Mouse (Mus musculus) erythroid progenitor cell, adult 5-6 weeks (primary cell): Measurements from ENCODE around the gene Actb. TPM values are rescaled to one million over a fixed set of nuclear protein-coding genes. Genes with fewer than 3 reads are reported as not detected.
"Not testable (repeated sequence)": the region's sequence is repeated elsewhere in the genome, so short reads cannot be mapped to it uniquely, and the experiment has no call there.

Experiments
- ATAC-seq: replicated peaks from 2 replicates; pipeline ENCODE4 v1.8.0; 2016; ENCODE audit warnings: moderate number of reproducible peaks, mild to moderate bottlenecking, moderate TSS enrichment, inconsistent platforms; ENCODE audit not compliant: poor library complexity, low FRiP score, severe bottlenecking
- total RNA-seq, 2 experiments: library from RNA; stranded (forward) in 1 of 2; stranded (reverse) in 1 of 2; fragments of 150-400 nt in 1 of 2; fragments of 186-747, 209-891 nt in 1 of 2; gene quantifications; 2 replicates each; pipeline versions ENCODE4 v1.2.3 to v1.2.4; 2015 to 2017; ENCODE audit warnings: low replicate concordance in 2 of 2

Actb gene
- total RNA-seq, 2 experiments from 2014 or later = 1,509 to 5,552 TPM

DNA sequence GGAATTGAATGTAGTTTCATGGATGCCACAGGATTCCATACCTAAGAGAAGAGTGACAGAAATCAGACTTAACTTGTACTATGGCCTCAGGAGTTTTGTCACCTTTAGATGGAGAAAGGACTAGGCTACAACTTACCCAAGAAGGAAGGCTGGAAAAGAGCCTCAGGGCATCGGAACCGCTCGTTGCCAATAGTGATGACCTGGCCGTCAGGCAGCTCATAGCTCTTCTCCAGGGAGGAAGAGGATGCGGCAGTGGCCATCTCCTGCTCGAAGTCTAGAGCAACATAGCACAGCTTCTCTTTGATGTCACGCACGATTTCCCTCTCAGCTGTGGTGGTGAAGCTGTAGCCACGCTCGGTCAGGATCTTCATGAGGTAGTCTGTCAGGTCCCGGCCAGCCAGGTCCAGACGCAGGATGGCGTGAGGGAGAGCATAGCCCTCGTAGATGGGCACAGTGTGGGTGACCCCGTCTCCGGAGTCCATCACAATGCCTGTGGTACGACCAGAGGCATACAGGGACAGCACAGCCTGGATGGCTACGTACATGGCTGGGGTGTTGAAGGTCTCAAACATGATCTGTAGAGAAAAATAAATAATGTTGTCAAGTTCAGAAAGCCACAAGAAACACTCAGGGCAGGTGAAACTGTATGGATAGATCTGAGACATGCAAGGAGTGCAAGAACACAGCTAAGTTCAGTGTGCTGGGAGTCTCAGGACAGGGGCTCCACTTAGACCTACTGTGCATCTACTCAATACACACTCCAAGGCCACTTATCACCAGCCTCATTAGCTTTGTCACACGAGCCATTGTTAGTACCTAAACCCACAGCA lies 2.1 kb downstream of the Actb start:
- ATAC-seq = no peak

GRCm38 (mm10) chr5:142903470-142904207 lies 2.9 kb downstream of the Actb start:
- ATAC-seq = no peak

DNA sequence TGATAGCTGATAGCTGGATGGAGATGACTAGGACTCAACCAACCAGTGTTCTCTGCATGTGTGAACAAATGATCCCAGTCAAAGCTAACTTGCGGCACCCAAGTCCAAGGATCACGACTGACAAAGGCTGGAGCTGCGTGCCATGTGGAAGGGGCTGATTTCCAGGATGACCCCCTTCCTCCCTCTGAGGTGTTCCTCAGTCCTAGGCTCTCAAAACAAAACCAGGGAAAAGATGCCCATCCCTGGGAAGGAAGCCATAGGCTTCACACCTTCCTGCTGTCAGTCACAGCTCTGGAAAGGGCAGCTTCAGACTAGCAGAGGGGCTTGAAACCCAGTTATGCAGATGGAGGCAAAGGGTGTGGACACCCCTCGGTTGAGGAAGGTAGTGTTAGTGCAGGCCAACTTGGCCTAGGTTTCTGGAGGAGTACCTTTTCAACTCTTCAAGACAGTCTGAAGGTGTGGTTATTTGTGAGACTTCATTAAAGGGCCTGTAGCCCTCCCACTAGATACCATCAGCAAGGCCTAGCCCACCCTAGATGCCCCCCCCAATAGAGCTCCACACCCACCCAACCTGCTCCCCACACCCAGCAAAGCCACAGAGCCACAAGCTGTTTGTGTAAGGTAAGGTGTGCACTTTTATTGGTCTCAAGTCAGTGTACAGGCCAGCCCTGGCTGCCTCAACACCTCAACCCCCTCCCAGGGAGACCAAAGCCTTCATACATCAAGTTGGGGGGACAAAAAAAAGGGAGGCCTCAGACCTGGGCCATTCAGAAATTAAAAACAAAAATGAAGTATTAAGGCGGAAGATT lies 3.8 kb downstream of the Actb start:
- no peak for ATAC-seq

DNA sequence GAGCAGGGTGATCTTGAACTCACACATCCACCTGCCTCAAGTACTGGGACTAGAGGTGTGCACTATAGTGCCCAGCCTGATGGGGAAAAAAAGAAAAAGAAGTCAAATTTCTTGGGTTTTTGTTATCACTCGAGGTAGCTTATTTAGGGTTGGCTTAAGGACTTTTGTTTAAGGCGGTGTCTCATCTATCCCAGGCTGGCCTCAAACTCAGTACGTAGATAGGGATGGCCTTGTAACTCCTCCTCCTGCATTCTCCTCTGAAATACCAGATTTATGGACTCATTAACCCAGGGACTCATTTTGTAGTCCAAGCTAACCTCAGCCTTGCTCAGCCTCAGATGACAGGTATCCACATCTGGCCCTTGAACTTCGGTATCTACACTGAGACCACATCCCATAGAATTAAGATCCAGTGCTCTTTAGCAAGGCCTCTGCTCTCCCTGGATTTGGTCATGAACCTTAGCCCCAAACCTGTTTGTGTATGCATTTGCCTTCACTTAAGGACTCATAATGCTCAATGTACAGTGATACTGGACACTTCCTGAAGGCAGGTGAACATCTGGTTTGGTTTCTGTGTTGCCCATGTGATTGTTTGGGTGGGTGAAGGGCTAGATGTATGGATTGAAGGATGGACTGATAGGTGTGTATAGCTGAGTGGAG lies 4.6 kb downstream of the Actb start:
- ATAC-seq = no peak

DNA sequence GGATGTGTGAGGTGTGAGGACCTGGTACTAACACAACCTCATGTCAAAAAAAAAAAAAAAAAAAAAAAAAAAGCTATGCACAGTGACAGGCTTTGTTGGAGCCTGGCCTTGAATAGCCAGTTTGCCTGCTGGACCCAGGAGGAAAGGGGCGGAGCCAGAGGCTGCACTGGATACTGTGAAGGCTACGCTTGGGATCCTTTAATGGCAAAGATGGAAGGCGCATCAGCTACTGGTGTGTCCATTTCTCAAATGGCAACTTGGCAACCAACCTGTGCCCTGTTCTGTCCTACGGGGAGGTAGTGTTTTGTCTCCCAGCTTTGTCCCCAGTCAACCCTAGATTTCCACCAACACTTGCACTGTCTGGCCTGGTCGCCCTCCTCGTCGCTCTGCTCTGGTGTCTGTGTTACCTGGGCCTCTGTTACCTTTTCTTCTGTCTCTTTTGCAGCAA lies 5.2 kb downstream of the Actb start:
- no peak for ATAC-seq

DNA sequence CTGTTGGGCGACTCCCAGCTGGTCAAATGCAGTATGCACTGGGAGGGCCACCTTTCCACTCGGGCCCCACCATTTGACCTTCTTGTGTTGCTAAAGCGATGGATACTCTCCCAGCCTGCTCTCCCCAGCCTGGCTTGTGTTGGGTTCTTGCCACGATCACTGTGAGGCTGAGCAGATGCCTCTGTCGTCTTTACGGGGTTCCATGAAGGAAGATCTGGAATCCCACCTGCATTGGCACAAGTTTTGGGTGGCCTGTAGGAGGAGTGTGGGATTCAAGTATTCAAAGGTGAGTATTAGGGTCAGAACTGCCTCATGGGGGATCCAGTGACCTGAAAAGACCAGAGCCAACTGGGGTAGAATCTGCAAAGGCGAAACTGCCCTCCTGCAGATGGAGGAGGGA lies 5.9 kb downstream of the Actb start:
- no peak for ATAC-seq

DNA sequence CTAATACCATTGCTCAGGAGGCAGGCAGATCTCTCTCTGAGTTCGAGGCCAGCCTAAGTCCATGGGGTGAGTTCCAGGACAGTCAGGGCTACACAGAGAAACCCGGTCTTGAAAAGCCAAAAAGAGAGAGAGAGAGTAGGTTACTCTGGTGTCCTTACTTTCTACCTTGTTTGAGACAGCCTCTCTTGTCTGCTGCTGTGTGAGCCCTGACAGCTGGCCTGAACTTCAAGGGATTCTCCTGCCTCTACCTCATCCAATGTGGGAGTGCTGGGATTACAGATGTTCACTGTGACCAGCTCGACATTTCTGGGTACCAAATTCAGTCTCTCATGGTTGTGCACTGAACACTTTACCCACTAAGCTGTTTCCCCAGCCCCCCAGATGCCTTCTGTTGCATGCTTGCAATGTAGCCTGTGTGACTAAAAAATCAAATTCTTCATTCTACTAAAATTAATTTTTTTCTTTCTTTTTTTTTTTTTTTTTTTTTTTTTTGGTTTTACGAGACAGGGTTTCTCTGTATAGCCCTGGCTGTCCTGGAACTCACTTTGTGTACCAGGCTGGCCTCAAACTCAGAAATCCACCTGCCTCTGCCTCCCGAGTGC lies 6.5 kb downstream of the Actb start:
- ATAC-seq = no peak

DNA sequence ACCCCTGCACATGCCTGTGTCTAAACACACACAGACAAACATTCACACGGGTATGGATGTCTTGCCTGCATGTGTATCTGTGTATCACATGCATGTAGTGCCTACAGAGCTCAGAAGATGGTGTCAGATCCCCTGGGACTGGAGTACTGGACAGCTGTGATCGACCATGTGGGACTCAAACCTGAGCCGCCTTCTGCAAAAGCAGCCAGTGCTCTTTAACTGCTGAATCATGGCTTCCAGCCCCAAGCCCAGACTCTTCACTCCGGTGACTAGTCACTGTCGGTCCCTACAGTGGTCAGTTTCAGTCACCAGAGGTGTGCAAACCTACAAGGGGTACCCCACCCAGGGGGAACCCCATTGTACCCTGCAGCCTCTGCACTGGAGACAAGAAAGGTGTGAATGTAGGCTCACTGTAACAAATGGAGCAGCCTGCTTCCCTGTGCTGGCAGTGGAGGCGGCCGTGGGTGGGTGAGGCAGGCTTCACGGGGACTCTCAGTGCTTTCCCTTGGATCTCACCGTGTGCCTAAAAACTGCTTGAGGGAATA lies 7.4 kb downstream of the Actb start:
- no peak for ATAC-seq

- ATAC-seq = no peak
These were observed 8.2 kb downstream of the Actb start for GRCm38 (mm10) chr5:142898316-142898715.

DNA sequence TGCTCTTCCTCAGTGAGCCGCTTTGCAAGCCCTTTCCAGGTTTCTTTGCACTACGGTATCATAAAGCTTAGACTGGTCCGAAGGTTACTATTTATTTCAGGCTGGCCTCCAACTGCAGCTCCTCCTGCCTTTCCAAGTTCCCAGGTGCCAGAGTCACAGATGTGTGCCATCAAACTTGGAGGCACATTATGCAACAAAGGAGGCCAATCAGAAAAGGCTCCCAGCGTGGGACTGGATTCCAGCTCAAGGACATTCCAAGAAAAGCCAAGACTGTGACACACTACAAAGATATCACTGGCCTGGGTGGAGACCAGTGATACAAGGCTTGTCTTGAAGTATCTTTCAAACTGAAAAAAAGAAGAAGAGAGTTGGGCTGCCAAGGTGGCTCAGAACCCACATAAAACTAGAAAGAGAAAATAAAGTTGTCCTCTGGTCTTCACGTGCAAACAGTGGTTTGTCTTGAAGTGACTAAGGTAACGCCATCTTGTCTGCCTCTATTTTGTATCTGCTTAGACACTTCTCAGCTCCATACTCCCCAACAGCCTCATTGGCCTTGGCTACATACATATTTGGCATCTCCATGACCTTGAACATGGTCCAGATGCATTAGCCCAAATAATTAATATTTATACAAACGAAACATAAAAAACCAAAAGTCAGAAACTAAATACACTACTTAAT lies 8.8 kb downstream of the Actb start:
- ATAC-seq = no peak

GRCm38 (mm10) chr5:142896713-142897112 lies 9.8 kb downstream of the Actb start:
- ATAC-seq = no peak

GRCm38 (mm10) chr5:142896192-142896591 lies 10.4 kb downstream of the Actb start:
- no peak for ATAC-seq

DNA sequence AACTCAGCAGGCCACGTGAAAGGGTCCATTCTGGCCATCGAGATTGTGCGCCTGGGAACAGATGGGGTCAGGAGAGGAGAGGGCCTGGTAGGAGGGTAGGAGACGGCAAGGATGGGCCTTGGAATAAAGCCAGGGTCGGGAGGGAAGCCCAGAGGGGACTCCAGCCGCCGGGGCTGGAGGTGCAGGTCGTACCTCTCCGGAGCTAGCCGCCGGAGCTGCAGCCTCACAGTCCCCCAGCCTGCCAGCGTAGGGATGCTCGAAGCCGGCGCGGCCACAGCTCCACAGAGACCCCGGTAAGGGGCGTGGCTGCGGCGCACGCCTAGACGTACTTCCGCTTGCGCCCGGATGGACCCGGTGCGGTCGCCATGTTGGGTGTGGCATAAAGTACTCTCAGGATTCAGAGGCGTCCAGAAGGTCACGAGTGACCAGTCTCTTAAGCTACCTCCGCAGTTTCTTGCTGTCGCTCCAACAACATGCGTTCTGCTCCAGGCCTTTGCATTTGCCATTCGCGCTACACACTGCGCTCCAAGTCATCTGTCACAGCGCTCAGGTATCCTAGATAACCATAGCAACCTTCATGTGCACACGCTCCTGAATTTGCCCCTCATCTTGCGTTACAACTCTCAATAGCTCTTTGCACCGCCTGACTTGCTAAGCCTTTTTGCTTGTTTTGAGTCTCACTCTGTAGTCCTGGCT lies 11.5 kb downstream of the Actb start, which contains the start of gene Fbxl18:
Gene Fbxl18, minus strand, starts transcription at position 504 of the 696 bp plus-strand sequence.
- ATAC-seq = peak; percentile 97

DNA sequence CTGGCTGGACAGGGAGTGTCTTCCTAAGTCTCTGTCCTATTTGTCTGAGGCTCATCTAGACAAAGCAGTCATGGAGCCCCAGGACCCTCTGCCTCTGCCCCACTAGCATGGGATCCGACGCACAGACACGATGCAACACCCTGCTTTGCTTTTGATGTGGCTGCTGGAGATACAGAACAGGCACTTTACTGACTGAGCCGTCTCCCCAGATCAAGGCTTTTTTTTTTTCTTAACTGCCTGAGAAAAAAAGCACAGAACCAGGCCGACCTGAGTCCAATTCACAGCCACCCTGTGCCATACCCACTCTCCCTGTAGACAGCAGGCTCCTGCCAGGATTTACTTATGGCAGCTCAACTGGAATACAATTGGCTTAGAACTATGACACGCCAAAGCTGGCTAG lies 15.2 kb downstream of the Actb start:
- ATAC-seq = no peak

GRCm38 (mm10) chr5:142887533-142887932 lies 19.0 kb downstream of the Actb start:
- not testable (repeated sequence) for ATAC-seq

GRCm38 (mm10) chr5:142886761-142887160 lies 19.8 kb downstream of the Actb start:
- ATAC-seq = no peak

DNA sequence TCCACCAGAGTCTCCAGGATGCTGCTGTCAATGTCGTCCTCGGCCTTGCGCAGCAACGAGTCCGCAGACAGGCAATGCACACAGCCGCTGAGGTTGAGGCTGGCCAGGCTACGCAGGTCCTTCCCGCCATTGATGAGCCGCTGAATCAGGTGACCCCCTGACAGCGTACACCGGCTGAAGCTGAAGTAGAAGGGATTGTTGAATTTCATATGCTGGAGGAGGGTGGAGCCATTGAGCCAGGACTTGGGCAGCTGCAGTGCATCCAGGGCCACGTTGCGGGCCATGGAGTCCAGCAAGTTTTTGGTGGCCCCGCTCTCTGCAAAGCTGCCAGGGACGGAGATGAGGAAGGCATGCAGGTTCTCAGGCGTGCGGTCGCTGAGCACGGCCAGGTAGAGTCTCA lies 20.4 kb downstream of the Actb start:
- no peak for ATAC-seq

GRCm38 (mm10) chr5:142882471-142882870 lies 24.1 kb downstream of the Actb start:
- no peak for ATAC-seq
